Mouse (Mus musculus): ENCODE measurements at regions not wholly inside any gene's neighbourhood (a gene's known extent, or its start where the extent isn't known, plus 50 kb on each side); places are given as distances from the start of the nearest gene placed in this dataset.

DNA sequence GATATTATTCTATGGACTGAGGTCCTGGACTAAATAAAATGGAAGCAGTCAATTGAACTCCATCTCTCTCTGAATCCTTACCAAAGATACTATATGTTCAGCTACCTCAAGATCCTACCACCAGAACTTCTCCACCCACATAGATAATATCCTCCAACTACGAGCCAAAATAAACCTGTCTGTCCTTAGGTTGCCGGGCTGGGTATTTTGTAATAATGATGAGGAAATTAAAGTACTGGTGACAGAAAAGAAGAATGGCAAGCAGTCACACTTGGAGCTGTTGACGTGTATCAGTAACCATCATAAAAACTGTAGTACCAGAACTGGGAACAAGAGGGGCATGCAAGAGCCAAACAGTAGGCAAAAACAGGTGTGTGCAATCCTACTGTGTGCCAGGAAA is 98.7 kb downstream of the Sox9 start:
- Histone ChIP-seq H3K4me3 (no peak overlapping the region), H3K4me2 (ENCODE audit: low read depth) (no peak overlapping the region), H3K27me3 (ENCODE audit: control insufficient read depth, insufficient read depth, insufficient read length) (no peaks in the 10 kb centered on the region), H3K79me2 (ENCODE audit: control insufficient read depth, insufficient read depth) (no peaks in the 10 kb centered on the region), H3K36me3 (ENCODE audit: control insufficient read depth, insufficient read depth) (no peaks in the 10 kb centered on the region), H3ac (ENCODE audit: control insufficient read depth, insufficient read length) (no peak overlapping the region)
- no peak for TF ChIP-seq POLR2A (IDR thresholded peaks at IDR 0.05; ENCODE audit: insufficient read length, low read depth)
- TF ChIP-seq TCF12 (IDR thresholded peaks at IDR 0.05; ENCODE audit: insufficient read depth, poor library complexity, severe bottlenecking): no peak
- TF ChIP-seq TCF3 (IDR thresholded peaks at IDR 0.05; ENCODE audit: insufficient read length, low read depth): no peak

DNA sequence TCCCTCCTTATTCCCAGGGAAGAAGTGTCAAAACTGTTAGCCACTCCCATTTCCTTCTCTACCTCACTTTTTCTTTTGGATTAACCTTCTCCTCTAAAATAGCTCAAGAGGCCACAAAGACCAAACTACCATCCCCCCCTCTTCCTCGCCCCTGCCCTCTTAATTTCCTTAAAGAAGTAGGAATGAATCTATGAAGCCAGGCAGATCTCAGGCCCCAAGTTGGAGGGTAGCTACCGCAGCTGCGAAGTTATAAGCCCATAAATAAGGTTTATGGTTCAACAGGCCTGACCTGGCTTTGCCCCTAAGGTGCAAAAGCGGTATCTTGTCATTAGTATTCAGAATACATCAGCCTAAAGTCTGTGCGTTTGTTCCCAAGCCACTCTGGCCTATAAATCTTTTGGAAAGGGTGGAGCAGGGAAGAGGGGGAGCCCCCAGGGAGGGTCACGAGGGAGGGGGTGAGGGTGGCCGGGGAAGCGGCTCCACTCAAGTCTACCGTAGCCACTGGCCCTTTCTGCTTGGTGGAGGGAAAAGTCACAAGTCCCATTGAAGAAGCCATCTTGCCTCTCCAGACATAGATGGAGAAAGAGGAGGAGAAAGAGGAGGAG is 103.4 kb downstream of the Sox9 start:
- Histone ChIP-seq H3K36me3 (ENCODE audit: control insufficient read depth, insufficient read depth) (no peaks in the 10 kb centered on the region), H3K79me2 (ENCODE audit: control insufficient read depth, insufficient read depth) (no peaks in the 10 kb centered on the region), H3ac (ENCODE audit: control insufficient read depth, insufficient read length) (no peak overlapping the region), H3K27me3 (ENCODE audit: control insufficient read depth, insufficient read depth, insufficient read length) (no peaks in the 10 kb centered on the region), H3K4me2 (ENCODE audit: low read depth) (no peak overlapping the region), H3K4me3 (no peak overlapping the region)
- TF ChIP-seq MYOD1 (IDR thresholded peaks at IDR 0.05; ENCODE audit: control insufficient read depth in 1 of 3, insufficient read length in 2 of 3, low read depth in 2 of 3) (no peak), REST (IDR thresholded peaks at IDR 0.05; ENCODE audit: insufficient read depth, insufficient read length) (no peak), USF1 (IDR thresholded peaks at IDR 0.05; ENCODE audit: low read depth) (no peak), MAX (IDR thresholded peaks at IDR 0.05; ENCODE audit: low read depth) (no peak), TCF3 (IDR thresholded peaks at IDR 0.05; ENCODE audit: insufficient read length, low read depth) (no peak), TCF12 (IDR thresholded peaks at IDR 0.05; ENCODE audit: insufficient read depth, poor library complexity, severe bottlenecking) (no peak), SRF (IDR thresholded peaks at IDR 0.05; ENCODE audit: control insufficient read depth, insufficient read length, low read depth) (no peak), E2F4 (IDR thresholded peaks at IDR 0.05; ENCODE audit: insufficient read depth) (no peak)

DNA sequence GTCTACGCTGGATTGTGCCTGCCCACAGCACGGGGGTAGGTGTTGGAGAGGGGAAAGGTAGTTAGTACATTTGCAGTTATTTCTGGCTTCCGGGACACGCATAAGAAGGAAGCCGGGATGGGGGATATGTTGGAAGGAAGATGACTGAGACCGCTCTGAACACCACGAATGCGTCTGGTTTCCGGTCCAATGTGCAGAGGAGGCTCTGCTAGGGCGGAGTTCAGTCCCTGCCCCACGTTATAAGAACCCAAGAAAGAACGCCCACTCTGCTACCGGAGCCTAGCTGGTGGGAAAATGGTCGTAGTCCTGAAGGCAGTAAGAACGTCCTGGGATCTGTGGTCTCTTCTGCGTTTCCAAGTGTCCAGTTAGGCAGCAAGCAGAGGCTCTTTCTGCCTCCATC is 104.1 kb downstream of the Sox9 start:
- Histone ChIP-seq H3K27me3 (ENCODE audit: control insufficient read depth, insufficient read depth, insufficient read length) (no peaks in the 10 kb centered on the region), H3K79me2 (ENCODE audit: control insufficient read depth, insufficient read depth) (no peaks in the 10 kb centered on the region), H3ac (ENCODE audit: control insufficient read depth, insufficient read length) (no peak overlapping the region), H3K4me2 (ENCODE audit: low read depth) (no peak overlapping the region), H3K4me3 (no peak overlapping the region), H3K36me3 (ENCODE audit: control insufficient read depth, insufficient read depth) (no peaks in the 10 kb centered on the region)
- TF ChIP-seq CEBPB (IDR thresholded peaks at IDR 0.05; ENCODE audit: insufficient read depth, poor library complexity, severe bottlenecking): no peak
- no peak for TF ChIP-seq USF1 (IDR thresholded peaks at IDR 0.05; ENCODE audit: low read depth)
- TF ChIP-seq POLR2A (IDR thresholded peaks at IDR 0.05; ENCODE audit: insufficient read length, low read depth): no peak
- TF ChIP-seq REST (IDR thresholded peaks at IDR 0.05; ENCODE audit: insufficient read depth, insufficient read length): no peak
- TF ChIP-seq TCF12 (IDR thresholded peaks at IDR 0.05; ENCODE audit: insufficient read depth, poor library complexity, severe bottlenecking): no peak
- no peak for TF ChIP-seq MAX (IDR thresholded peaks at IDR 0.05; ENCODE audit: low read depth)
- TF ChIP-seq MYOD1 (IDR thresholded peaks at IDR 0.05; ENCODE audit: control insufficient read depth in 1 of 3, insufficient read length in 2 of 3, low read depth in 2 of 3): no peak
- no peak for TF ChIP-seq SRF (IDR thresholded peaks at IDR 0.05; ENCODE audit: control insufficient read depth, insufficient read length, low read depth)
- no peak for TF ChIP-seq TCF3 (IDR thresholded peaks at IDR 0.05; ENCODE audit: insufficient read length, low read depth)
- TF ChIP-seq POLR2AphosphoS2 (IDR thresholded peaks at IDR 0.05; ENCODE audit: insufficient read length, low read depth): no peak
- no peak for TF ChIP-seq MYOG (IDR thresholded peaks at IDR 0.05; ENCODE audit: control insufficient read depth in 1 of 3, insufficient read depth in 1 of 3, insufficient read length in 2 of 3, low read depth in 2 of 3)

DNA sequence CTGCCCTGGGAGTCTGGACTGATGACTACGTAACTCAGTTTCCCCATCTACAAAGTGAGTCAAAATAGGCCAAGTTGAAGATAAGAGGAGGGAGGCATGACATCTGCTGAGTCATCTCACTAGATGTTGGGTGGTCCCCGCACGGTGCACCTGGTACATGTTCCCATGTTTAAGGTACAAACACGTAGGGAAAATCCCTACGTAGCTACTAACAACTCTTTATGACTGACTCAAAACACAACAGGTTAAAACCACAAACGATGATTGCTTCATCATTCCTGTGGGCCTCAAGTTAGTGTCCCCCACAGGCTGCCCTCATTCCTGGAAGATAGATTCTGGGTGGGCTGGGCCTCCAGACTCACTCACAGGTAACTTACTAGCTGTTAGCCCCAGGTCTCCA is 107.7 kb downstream of the Sox9 start:
- H3K27me3 ChIP-seq (ENCODE audit: control insufficient read depth, insufficient read depth, insufficient read length): no peaks in the 10 kb centered on the region
- no peak overlapping the region for H3K4me3 ChIP-seq
- no peaks in the 10 kb centered on the region for H3K36me3 ChIP-seq (ENCODE audit: control insufficient read depth, insufficient read depth)
- no peak overlapping the region for H3ac ChIP-seq (ENCODE audit: control insufficient read depth, insufficient read length)
- H3K4me2 ChIP-seq (ENCODE audit: low read depth): no peak overlapping the region
- H3K79me2 ChIP-seq (ENCODE audit: control insufficient read depth, insufficient read depth): no peaks in the 10 kb centered on the region
- no peak for TF ChIP-seq TCF3 (IDR thresholded peaks at IDR 0.05; ENCODE audit: insufficient read length, low read depth)
- TF ChIP-seq E2F4 (IDR thresholded peaks at IDR 0.05; ENCODE audit: insufficient read depth): no peak
- no peak for TF ChIP-seq POLR2AphosphoS2 (IDR thresholded peaks at IDR 0.05; ENCODE audit: insufficient read length, low read depth)
- no peak for TF ChIP-seq MYOD1 (IDR thresholded peaks at IDR 0.05; ENCODE audit: control insufficient read depth in 1 of 3, insufficient read length in 2 of 3, low read depth in 2 of 3)
- no peak for TF ChIP-seq CEBPB (IDR thresholded peaks at IDR 0.05; ENCODE audit: insufficient read depth, poor library complexity, severe bottlenecking)
- TF ChIP-seq POLR2A (IDR thresholded peaks at IDR 0.05; ENCODE audit: insufficient read length, low read depth): no peak
- TF ChIP-seq USF1 (IDR thresholded peaks at IDR 0.05; ENCODE audit: low read depth): no peak
- no peak for TF ChIP-seq SRF (IDR thresholded peaks at IDR 0.05; ENCODE audit: control insufficient read depth, insufficient read length, low read depth)
- no peak for TF ChIP-seq TCF12 (IDR thresholded peaks at IDR 0.05; ENCODE audit: insufficient read depth, poor library complexity, severe bottlenecking)
- TF ChIP-seq REST (IDR thresholded peaks at IDR 0.05; ENCODE audit: insufficient read depth, insufficient read length): no peak
- TF ChIP-seq MAX (IDR thresholded peaks at IDR 0.05; ENCODE audit: low read depth): no peak
- TF ChIP-seq MYOG (IDR thresholded peaks at IDR 0.05; ENCODE audit: control insufficient read depth in 1 of 3, insufficient read depth in 1 of 3, insufficient read length in 2 of 3, low read depth in 2 of 3): no peak

DNA sequence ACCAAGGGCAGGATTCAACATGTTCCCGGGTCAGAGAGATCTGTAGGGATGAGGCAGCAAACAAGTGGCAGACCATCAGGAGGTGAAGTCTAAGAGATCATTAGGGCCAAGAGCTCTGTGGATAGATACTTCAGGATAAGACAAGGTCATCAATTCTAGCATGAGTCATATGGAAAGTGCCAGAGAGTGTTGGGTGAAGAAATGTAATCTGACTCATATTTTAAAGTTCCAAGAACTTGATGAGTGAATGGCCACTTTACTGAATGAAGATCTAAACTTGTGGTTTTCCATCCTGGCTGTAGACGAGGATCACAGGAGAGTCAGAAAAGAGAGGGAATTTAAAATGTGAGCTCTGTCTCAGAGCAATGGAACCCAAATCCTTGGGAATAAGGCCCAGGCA is 115.6 kb downstream of the Sox9 start:
- Histone ChIP-seq H3K4me3 (no peak overlapping the region), H3K4me2 (ENCODE audit: low read depth) (no peak overlapping the region), H3K79me2 (ENCODE audit: control insufficient read depth, insufficient read depth) (no peaks in the 10 kb centered on the region), H3ac (ENCODE audit: control insufficient read depth, insufficient read length) (no peak overlapping the region), H3K36me3 (ENCODE audit: control insufficient read depth, insufficient read depth) (no peaks in the 10 kb centered on the region), H3K27me3 (ENCODE audit: control insufficient read depth, insufficient read depth, insufficient read length) (no peaks in the 10 kb centered on the region)
- TF ChIP-seq TCF12 (IDR thresholded peaks at IDR 0.05; ENCODE audit: insufficient read depth, poor library complexity, severe bottlenecking) (no peak), MAX (IDR thresholded peaks at IDR 0.05; ENCODE audit: low read depth) (no peak), USF1 (IDR thresholded peaks at IDR 0.05; ENCODE audit: low read depth) (no peak), POLR2A (IDR thresholded peaks at IDR 0.05; ENCODE audit: insufficient read length, low read depth) (no peak), REST (IDR thresholded peaks at IDR 0.05; ENCODE audit: insufficient read depth, insufficient read length) (no peak), MYOG (IDR thresholded peaks at IDR 0.05; ENCODE audit: control insufficient read depth in 1 of 3, insufficient read depth in 1 of 3, insufficient read length in 2 of 3, low read depth in 2 of 3) (no peak), E2F4 (IDR thresholded peaks at IDR 0.05; ENCODE audit: insufficient read depth) (no peak), POLR2AphosphoS2 (IDR thresholded peaks at IDR 0.05; ENCODE audit: insufficient read length, low read depth) (no peak), SRF (IDR thresholded peaks at IDR 0.05; ENCODE audit: control insufficient read depth, insufficient read length, low read depth) (no peak), MYOD1 (IDR thresholded peaks at IDR 0.05; ENCODE audit: control insufficient read depth in 1 of 3, insufficient read length in 2 of 3, low read depth in 2 of 3) (no peak), CEBPB (IDR thresholded peaks at IDR 0.05; ENCODE audit: insufficient read depth, poor library complexity, severe bottlenecking) (no peak), TCF3 (IDR thresholded peaks at IDR 0.05; ENCODE audit: insufficient read length, low read depth) (no peak)

All from myocyte (in vitro differentiated cells).